Mouse (Mus musculus): ENCODE results near the gene Prlhr.

Gene Prlhr

DNA sequence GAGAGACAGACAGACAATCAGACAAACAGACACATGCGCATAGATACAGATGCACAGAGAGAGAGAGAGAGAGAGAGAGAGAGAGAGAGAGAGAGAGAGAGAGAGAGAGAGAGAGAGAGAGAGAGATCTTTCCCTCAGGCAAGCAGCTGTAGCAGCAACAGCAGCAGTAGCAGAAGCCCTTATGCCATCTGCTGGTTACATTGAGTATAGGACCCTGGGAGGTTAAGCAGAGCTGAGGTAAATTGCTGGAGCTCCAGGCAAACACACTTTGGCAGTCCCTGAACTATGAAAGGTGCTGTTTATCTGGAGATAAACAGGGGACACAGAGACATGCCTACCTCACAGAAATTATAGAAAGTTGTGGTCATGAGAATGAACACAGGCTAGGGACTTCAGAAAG, 50.5 kb downstream of the Prlhr start:
- DNase-seq = no peak
